Mouse (Mus musculus): ENCODE results near the gene Hnrnpab. TPM values are rescaled to one million over a fixed set of nuclear protein-coding genes. Genes with fewer than 3 reads are reported as not detected.

Hnrnpab gene
- polyA plus RNA-seq, 1 experiment, result 639 TPM

DNA sequence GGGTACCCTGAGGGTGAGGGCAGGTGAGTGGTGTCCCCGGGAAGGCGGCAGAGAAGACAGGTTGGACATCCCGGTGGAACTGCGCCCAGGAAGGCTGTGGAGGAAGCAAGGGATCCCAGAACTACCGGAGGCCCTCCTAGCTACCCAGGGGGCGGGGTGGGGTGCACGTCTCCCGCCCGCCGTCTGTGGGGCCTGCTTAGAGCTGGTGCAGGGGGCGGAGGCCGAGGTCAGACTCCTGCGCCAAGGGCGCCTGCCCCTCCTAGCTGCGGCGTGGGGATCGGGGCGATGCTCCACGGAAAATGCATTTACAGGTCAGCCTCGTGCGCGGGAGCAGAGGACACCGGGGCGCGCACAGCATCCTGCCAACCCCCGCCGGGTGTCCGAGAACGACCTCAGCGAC lies 43.6 kb upstream of the Hnrnpab start:
- TF ChIP-seq EP300 (IDR thresholded peaks at IDR 0.05; ENCODE audit: insufficient read depth, low read depth, low read length) (no peak), CTCF (IDR thresholded peaks at IDR 0.05; ENCODE audit: low read depth, low read length) (no peak), POLR2A (IDR thresholded peaks at IDR 0.05; ENCODE audit: insufficient read depth, low read length) (no peak)
- Histone ChIP-seq H3K4me3 (ENCODE audit: low read depth, low read length) (peak overlapping the region; percentile 84), H3K4me1 (ENCODE audit: control insufficient read depth, insufficient read depth, low read length) (peaks cover 3% of the 10 kb centered on the region), H3K27ac (ENCODE audit: insufficient read depth, low read length) (peak overlapping the region; percentile 77), H3K9me3 (replicated peaks; ENCODE audit: control insufficient read depth, insufficient read depth, low read length, poor library complexity, severe bottlenecking) (no peaks in the 10 kb centered on the region), H3K9ac (ENCODE audit: low read depth, poor library complexity, severe bottlenecking) (peak overlapping the region; percentile 67), H3K27me3 (ENCODE audit: control insufficient read depth, insufficient read depth, low read length, poor library complexity, severe bottlenecking) (no peaks in the 10 kb centered on the region), H3K36me3 (ENCODE audit: control insufficient read depth, insufficient read depth, low read length, poor library complexity, severe bottlenecking) (peaks cover 21% of the 10 kb centered on the region)

DNA sequence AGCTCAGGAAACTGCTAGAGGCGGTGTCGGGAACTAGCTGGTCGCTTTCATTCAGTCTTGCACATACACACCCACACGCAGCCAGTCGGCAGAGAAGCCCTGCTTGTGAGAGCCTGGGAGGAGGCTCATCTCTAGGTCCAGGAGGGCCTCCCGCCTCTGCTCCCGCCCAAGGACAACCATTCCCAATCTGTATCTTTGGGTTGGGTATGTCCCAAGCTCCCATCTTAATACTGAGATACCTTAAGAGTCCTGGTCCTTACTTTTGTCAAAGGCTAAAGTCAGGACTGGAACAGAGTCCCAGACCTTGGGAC lies 43.2 kb upstream of the Hnrnpab start:
- H3K9me3 ChIP-seq (replicated peaks; ENCODE audit: control insufficient read depth, insufficient read depth, low read length, poor library complexity, severe bottlenecking), result no peaks in the 10 kb centered on the region
- H3K4me1 ChIP-seq (ENCODE audit: control insufficient read depth, insufficient read depth, low read length), result peaks cover 3% of the 10 kb centered on the region
- peak overlapping the region; percentile 84 for H3K4me3 ChIP-seq (ENCODE audit: low read depth, low read length)
- peaks cover 21% of the 10 kb centered on the region for H3K36me3 ChIP-seq (ENCODE audit: control insufficient read depth, insufficient read depth, low read length, poor library complexity, severe bottlenecking)
- H3K9ac ChIP-seq (ENCODE audit: low read depth, poor library complexity, severe bottlenecking), result peak overlapping the region; percentile 67
- peak overlapping the region; percentile 77 for H3K27ac ChIP-seq (ENCODE audit: insufficient read depth, low read length)
- no peak for TF ChIP-seq EP300 (IDR thresholded peaks at IDR 0.05; ENCODE audit: insufficient read depth, low read depth, low read length)
- TF ChIP-seq POLR2A (IDR thresholded peaks at IDR 0.05; ENCODE audit: insufficient read depth, low read length), result no peak
- no peak for TF ChIP-seq CTCF (IDR thresholded peaks at IDR 0.05; ENCODE audit: low read depth, low read length)
- no peaks in the 10 kb centered on the region for H3K27me3 ChIP-seq (ENCODE audit: control insufficient read depth, insufficient read depth, low read length, poor library complexity, severe bottlenecking)

DNA sequence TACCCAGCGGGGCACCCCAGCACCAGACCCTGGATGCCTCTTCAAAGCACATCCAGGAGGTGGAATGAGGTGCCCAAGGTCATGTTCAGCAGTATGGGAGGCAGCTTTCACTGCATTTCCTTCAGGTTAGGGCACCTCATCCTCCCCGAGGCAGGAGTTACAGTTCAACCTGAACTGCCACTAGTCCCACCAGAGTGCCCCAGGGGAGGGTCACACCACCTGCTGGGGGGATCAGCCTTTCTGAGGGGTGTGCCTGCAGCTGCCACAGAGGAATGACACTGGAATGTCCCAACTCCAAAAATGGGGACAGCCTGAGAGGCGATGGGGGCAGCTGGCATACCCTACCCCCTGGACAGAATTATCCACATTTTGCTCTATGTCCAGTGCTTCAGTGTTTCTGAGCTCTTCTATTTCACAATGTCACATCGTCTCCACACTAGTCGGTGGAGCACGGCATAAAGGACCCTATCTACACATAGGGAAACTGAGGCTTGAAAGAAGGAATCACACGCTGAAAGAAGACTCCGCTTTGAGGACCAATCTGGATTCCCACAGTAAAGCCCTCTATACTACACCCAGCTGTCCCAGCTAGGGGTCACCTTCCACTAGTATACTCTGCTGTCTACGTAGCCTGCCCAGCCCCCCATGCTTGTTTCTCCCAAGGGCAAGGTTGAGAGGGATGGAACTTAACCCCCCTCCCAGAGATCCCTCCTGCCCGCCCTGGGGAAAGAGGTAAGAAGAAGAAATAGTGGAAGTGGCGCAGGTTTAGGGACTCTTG lies 42.7 kb upstream of the Hnrnpab start:
- peak overlapping the region; percentile 77 for H3K27ac ChIP-seq (ENCODE audit: insufficient read depth, low read length)
- peak overlapping the region; percentile 67 for H3K9ac ChIP-seq (ENCODE audit: low read depth, poor library complexity, severe bottlenecking)
- TF ChIP-seq EP300 (IDR thresholded peaks at IDR 0.05; ENCODE audit: insufficient read depth, low read depth, low read length) (peak; percentile 94), POLR2A (IDR thresholded peaks at IDR 0.05; ENCODE audit: insufficient read depth, low read length) (no peak), CTCF (IDR thresholded peaks at IDR 0.05; ENCODE audit: low read depth, low read length) (no peak)
- H3K9me3 ChIP-seq (replicated peaks; ENCODE audit: control insufficient read depth, insufficient read depth, low read length, poor library complexity, severe bottlenecking), result no peaks in the 10 kb centered on the region
- H3K4me1 ChIP-seq (ENCODE audit: control insufficient read depth, insufficient read depth, low read length), result peaks cover 3% of the 10 kb centered on the region
- H3K36me3 ChIP-seq (ENCODE audit: control insufficient read depth, insufficient read depth, low read length, poor library complexity, severe bottlenecking), result peaks cover 21% of the 10 kb centered on the region
- no peaks in the 10 kb centered on the region for H3K27me3 ChIP-seq (ENCODE audit: control insufficient read depth, insufficient read depth, low read length, poor library complexity, severe bottlenecking)
- H3K4me3 ChIP-seq (ENCODE audit: low read depth, low read length), result peak overlapping the region; percentile 84

DNA sequence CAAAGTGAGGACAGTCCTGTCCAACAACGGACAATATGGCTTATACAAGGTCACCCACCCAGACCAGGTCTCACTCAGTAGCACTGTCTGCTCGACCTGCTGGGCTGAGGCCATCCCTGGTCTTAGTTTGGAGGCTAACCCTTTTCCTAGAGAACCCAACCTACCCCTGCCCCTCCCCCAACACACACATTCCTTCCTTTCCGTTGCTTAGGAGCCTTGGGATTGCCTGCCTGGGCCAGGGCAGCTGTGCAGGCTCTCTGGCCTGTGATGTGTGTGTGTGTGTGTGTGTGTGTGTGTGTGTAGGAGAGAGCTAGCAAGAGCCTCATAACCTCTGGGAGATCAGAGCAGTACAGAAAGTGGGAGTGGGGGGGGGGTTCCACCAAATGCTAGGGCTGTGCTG lies 41.9 kb upstream of the Hnrnpab start:
- peaks cover 3% of the 10 kb centered on the region for H3K4me1 ChIP-seq (ENCODE audit: control insufficient read depth, insufficient read depth, low read length)
- TF ChIP-seq EP300 (IDR thresholded peaks at IDR 0.05; ENCODE audit: insufficient read depth, low read depth, low read length) (0 out of 2 replicates have a peak, but pooled peaks have one; percentile 12), CTCF (IDR thresholded peaks at IDR 0.05; ENCODE audit: low read depth, low read length) (no peak), POLR2A (IDR thresholded peaks at IDR 0.05; ENCODE audit: insufficient read depth, low read length) (no peak)
- H3K4me3 ChIP-seq (ENCODE audit: low read depth, low read length), result peak overlapping the region; percentile 84
- H3K9me3 ChIP-seq (replicated peaks; ENCODE audit: control insufficient read depth, insufficient read depth, low read length, poor library complexity, severe bottlenecking), result no peaks in the 10 kb centered on the region
- peak overlapping the region; percentile 77 for H3K27ac ChIP-seq (ENCODE audit: insufficient read depth, low read length)
- peak overlapping the region; percentile 29 for H3K9ac ChIP-seq (ENCODE audit: low read depth, poor library complexity, severe bottlenecking)
- no peaks in the 10 kb centered on the region for H3K27me3 ChIP-seq (ENCODE audit: control insufficient read depth, insufficient read depth, low read length, poor library complexity, severe bottlenecking)
- peaks cover 18% of the 10 kb centered on the region for H3K36me3 ChIP-seq (ENCODE audit: control insufficient read depth, insufficient read depth, low read length, poor library complexity, severe bottlenecking)

DNA sequence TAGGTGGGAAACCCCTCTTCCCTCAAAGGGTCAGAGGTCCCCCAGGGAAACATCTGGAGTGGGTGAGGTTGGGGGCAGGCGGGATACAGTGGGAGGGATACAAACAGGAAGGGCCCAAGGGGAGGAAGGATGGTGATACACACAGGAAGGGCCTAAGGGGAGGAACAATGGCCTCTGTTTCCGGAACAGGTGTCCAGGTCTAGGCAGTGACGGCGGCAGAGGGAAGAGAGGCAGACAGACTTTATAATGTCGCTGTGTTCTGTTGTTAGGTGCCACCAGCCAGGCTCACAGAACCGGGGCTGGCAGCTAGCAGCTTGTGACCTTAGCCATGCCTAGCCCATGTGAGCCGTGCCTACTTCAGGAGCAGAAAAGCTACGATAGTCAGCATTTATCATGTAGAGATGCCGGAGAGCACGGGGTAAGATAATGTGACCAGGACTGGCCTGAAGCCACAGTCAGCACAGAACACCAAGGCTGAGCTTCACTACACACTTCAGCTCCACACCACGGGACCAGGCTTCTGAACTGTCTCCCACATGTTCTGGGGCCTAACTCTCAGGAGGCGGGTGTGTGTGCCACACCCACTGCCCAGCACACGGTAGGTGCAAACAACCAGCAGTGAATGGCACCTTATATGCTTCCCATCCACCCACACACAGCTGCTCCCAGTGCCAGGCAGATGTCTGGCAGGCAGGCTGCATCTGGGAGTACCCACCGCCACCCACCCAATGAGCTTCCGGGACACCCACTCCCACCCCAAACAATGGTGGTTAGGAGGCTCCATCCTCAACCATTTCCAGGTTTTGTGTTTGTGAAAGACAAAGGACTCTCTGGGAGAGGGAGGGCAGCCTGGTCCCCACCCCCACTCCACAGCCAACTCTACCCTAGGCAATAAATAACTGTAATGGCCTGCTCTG lies 40.4 kb upstream of the Hnrnpab start:
- no peaks in the 10 kb centered on the region for H3K9me3 ChIP-seq (replicated peaks; ENCODE audit: control insufficient read depth, insufficient read depth, low read length, poor library complexity, severe bottlenecking)
- H3K27ac ChIP-seq (ENCODE audit: insufficient read depth, low read length), result peak overlapping the region; percentile 58
- H3K4me3 ChIP-seq (ENCODE audit: low read depth, low read length), result peak overlapping the region; percentile 55
- no peaks in the 10 kb centered on the region for H3K27me3 ChIP-seq (ENCODE audit: control insufficient read depth, insufficient read depth, low read length, poor library complexity, severe bottlenecking)
- H3K4me1 ChIP-seq (ENCODE audit: control insufficient read depth, insufficient read depth, low read length), result peaks cover 6% of the 10 kb centered on the region
- peak overlapping the region; percentile 4 for H3K9ac ChIP-seq (ENCODE audit: low read depth, poor library complexity, severe bottlenecking)
- peaks cover 25% of the 10 kb centered on the region for H3K36me3 ChIP-seq (ENCODE audit: control insufficient read depth, insufficient read depth, low read length, poor library complexity, severe bottlenecking)
- TF ChIP-seq POLR2A (IDR thresholded peaks at IDR 0.05; ENCODE audit: insufficient read depth, low read length) (no peak), CTCF (IDR thresholded peaks at IDR 0.05; ENCODE audit: low read depth, low read length) (no peak), EP300 (IDR thresholded peaks at IDR 0.05; ENCODE audit: insufficient read depth, low read depth, low read length) (peak; percentile 97)
